Mouse (Mus musculus): ENCODE measurements around the gene Dydc2. TPM values are rescaled to one million over a fixed set of nuclear protein-coding genes. Genes with fewer than 3 reads are reported as not detected.
"Not testable (repeated sequence)": the region's sequence is repeated elsewhere in the genome, so short reads cannot be mapped to it uniquely, and the experiment has no call there.

Dydc2 gene
- total RNA-seq (2017), result not detected in 2 replicates

DNA sequence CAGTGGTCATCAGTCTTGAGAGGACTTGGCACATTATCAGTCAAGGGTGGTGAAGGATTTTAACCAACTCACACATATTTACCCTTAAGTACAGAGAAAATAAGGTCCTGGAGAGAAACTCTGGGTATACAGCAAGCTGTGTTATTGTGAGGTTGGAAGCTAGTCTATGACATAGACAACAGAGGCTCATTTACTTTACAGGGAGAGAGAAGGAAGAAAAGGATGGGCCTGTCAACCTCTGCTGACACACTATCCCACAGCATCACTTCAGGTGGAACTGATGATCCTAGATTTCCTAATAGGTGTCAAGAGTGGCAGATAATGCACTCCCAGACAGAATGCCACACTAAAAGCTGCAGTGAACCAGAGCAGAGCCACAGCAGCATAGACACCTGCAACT is at the start of gene Dydc2:
Gene Dydc2, minus strand, starts transcription at position 101 of the 400 bp plus-strand sequence.
- no peak for ATAC-seq (ENCODE audit: extremely low read depth, insufficient number of reproducible peaks, low FRiP score, poor library complexity, severe bottlenecking)

GRCm38 (mm10) chr14:41116271-41116670 is 47.3 kb upstream of the Dydc2 start:
- no peak for ATAC-seq (ENCODE audit: extremely low read depth, insufficient number of reproducible peaks, low FRiP score, poor library complexity, severe bottlenecking)

DNA sequence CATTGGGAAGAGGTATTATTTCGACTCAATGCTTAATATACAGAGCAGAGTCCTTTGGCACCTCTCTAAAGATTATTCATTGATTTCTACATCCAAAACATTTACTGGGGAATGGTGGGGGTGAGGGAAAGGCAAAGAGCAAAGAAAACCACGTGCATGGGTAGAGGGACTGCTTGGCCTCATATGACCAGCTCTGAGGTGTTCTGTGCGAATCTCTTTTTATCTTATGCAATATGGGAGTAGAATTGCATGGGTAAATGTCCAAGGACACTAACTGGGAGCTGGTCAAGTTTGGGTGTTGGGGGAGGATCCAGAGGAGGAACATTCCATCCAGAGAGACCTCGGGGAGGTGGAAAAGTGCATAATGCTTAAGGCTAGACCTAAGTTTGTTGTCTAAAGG is 43.9 kb upstream of the Dydc2 start:
- ATAC-seq (ENCODE audit: extremely low read depth, insufficient number of reproducible peaks, low FRiP score, poor library complexity, severe bottlenecking), result no peak

GRCm38 (mm10) chr14:41111031-41111668 is 42.1 kb upstream of the Dydc2 start:
- ATAC-seq (ENCODE audit: extremely low read depth, insufficient number of reproducible peaks, low FRiP score, poor library complexity, severe bottlenecking), result no peak

- no peak for ATAC-seq (ENCODE audit: extremely low read depth, insufficient number of reproducible peaks, low FRiP score, poor library complexity, severe bottlenecking)
Observed at GRCm38 (mm10) chr14:41104853-41105444, 35.9 kb upstream of the Dydc2 start, which contains the start of gene Mat1a. Gene Mat1a, plus strand, starts transcription at chr14:41105035.

GRCm38 (mm10) chr14:41102269-41102668 is 33.3 kb upstream of the Dydc2 start:
- ATAC-seq (ENCODE audit: extremely low read depth, insufficient number of reproducible peaks, low FRiP score, poor library complexity, severe bottlenecking), result no peak

- ATAC-seq (ENCODE audit: extremely low read depth, insufficient number of reproducible peaks, low FRiP score, poor library complexity, severe bottlenecking), result no peak
Observed at GRCm38 (mm10) chr14:41101242-41101641, 32.2 kb upstream of the Dydc2 start.

GRCm38 (mm10) chr14:41100712-41101111 is 31.7 kb upstream of the Dydc2 start:
- ATAC-seq (ENCODE audit: extremely low read depth, insufficient number of reproducible peaks, low FRiP score, poor library complexity, severe bottlenecking), result no peak

DNA sequence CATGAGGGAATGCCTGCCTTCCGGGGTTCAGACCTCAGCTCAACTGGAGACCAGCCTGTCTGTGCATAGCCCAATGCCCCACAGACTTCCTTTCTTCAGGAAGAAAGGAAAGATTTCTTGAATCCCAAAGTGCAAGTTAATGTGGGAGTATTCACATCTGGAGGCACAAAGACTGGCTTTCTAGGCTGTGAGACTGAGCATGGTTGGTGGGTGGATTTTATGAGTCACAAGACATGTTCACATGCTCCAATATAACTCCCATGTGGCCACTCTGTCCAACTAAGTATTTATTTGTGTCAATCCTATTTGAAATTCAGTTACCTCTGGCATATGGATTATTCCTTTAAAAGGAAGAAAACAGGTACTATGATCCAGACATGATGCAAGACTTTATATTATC is 29.7 kb upstream of the Dydc2 start:
- ATAC-seq (ENCODE audit: extremely low read depth, insufficient number of reproducible peaks, low FRiP score, poor library complexity, severe bottlenecking), result no peak

DNA sequence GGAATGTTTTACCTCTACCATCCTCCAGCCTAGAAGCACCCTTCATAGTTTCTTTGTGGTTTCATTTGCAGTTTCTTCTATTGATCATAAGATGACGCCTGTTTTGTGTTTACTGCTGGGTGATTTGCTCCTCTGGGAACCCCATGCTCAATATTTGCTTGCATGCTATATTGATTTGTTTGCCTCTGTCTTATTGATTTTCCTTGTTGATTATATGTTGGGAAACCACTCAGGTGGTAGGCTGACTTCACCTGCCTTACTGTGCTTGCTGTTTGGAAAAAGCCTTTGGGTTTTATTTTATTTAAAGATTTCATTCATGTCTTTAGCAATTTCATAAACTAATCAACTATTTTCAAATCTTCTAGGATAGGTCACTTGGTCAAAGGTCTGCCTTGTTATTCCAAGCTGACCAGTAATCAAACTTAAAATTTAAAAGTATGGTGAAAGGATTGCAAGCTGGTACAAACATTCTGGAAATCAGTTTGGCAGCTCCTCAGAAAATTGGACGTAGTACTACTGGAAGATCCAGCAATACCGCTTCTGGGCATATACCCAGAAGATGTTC is 27.4 kb upstream of the Dydc2 start:
- ATAC-seq (ENCODE audit: extremely low read depth, insufficient number of reproducible peaks, low FRiP score, poor library complexity, severe bottlenecking), result no peak

DNA sequence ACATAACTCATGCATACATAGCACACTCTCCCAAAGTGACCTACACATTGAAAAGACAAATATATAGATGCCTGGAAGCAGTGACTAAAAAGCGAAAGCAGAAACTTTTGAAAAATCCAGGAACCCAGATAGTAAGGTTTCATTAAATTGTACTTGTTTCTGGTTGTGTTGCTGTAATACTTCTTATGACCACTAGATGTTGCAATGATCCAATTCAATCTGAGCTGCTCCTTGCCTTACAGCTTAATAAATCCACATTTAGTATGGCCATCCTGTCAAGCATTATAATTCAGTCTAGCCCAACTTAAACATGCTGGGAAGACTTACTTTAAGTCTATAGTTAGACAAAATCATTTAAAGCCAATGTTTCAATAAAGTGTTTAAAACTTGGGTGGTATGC is 25.1 kb upstream of the Dydc2 start:
- no peak for ATAC-seq (ENCODE audit: extremely low read depth, insufficient number of reproducible peaks, low FRiP score, poor library complexity, severe bottlenecking)

DNA sequence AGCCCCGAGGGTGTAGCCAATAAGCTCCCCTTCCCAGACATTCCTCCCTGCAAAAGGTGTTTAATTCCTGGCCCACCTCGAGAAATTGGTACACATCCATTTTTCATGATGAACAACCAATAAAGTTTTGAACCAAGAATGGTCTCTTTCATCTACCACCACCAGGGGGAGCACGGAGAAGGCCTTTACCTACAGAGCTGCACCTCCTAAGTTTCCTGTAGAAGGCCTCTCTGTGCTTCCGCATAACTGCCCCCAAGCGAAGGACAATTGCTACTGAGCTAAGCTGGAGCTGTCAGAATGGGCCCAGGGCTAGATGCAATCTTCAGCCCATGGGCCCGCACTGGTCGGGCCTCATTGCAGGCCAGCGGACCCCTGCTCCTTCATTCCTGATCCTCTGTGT is 21.8 kb upstream of the Dydc2 start:
- ATAC-seq (ENCODE audit: extremely low read depth, insufficient number of reproducible peaks, low FRiP score, poor library complexity, severe bottlenecking), result no peak

- no peak for ATAC-seq (ENCODE audit: extremely low read depth, insufficient number of reproducible peaks, low FRiP score, poor library complexity, severe bottlenecking)
Observed at GRCm38 (mm10) chr14:41087509-41087908, 18.5 kb upstream of the Dydc2 start.

GRCm38 (mm10) chr14:41082408-41082807 is 13.4 kb upstream of the Dydc2 start:
- no peak for ATAC-seq (ENCODE audit: extremely low read depth, insufficient number of reproducible peaks, low FRiP score, poor library complexity, severe bottlenecking)

DNA sequence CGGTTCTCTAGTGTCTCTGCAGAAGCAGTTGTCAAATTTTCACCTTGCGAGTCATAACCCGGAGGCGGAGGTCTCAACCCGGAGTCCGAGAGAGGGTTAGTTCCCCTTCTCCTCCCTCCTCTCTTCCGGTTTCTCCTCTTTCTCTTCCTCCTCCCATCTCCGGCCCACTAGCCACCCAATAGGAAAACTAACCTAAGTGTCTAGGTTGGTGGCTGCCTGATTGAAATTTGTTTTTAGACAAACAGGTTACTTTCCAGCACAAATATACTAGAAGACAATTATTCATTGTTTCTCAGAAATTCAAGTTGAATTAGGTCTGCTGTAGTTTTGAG is 3.9 kb upstream of the Dydc2 start:
- ATAC-seq (ENCODE audit: extremely low read depth, insufficient number of reproducible peaks, low FRiP score, poor library complexity, severe bottlenecking), result no peak

GRCm38 (mm10) chr14:41072229-41072943 is 3.4 kb upstream of the Dydc2 start, which contains the start of gene Dydc1:
Gene Dydc1, plus strand, starts transcription at chr14:41072911.
- no peak for ATAC-seq (ENCODE audit: extremely low read depth, insufficient number of reproducible peaks, low FRiP score, poor library complexity, severe bottlenecking)

- ATAC-seq (ENCODE audit: extremely low read depth, insufficient number of reproducible peaks, low FRiP score, poor library complexity, severe bottlenecking), result no peak
Observed at GRCm38 (mm10) chr14:41070343-41070742, 1.3 kb upstream of the Dydc2 start.

GRCm38 (mm10) chr14:41066416-41066815 is 2.6 kb downstream of the Dydc2 start:
- ATAC-seq (ENCODE audit: extremely low read depth, insufficient number of reproducible peaks, low FRiP score, poor library complexity, severe bottlenecking), result no peak

DNA sequence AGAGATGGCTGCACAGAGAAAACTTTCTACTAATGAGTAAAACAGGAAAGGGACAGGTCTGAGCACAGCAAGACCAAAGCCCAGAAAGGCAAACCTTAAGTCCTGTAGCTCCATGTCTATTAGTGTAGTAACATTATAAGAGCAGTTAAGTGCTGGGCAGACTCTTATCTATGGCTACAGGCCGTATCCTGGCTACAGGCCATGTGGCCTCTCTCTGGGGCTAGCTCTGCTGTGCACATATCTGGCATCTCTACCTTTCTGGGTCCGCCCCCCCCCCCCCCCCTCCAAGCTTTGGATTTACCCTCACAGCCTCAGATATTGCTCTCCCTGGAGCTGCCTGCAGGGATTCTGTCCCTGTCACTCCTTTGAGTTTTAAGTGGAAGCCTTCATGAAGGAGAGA is 3.8 kb downstream of the Dydc2 start:
- ATAC-seq (ENCODE audit: extremely low read depth, insufficient number of reproducible peaks, low FRiP score, poor library complexity, severe bottlenecking), result no peak

- ATAC-seq (ENCODE audit: extremely low read depth, insufficient number of reproducible peaks, low FRiP score, poor library complexity, severe bottlenecking), result not testable (repeated sequence)
Observed at GRCm38 (mm10) chr14:41053190-41053589, 15.8 kb downstream of the Dydc2 start.

Measured in neutrophil, adult 5-6 weeks (primary cell).